9 mouse cellular contexts compared by ENCODE assay signal in genomic region chr8:46934898-46935297, GRCm38 (mm10). TPM values are rescaled to one million over a fixed set of nuclear protein-coding genes. Genes with fewer than 3 reads are reported as not detected.
DNase-seq lines count a peak whose midpoint lies in the region; ATAC-seq lines count a peak whose summit lies in the region.
"Had no signal": no experiment of that assay in that cellular context is flagged by ENCODE, and none has a peak within 500 bp of the region (broad histone marks: within the 10 kb centered on the region; RNA-seq: fewer than 3 reads in every experiment).

No protein-coding gene starts in this region.

- no peaks in the 10 kb centered on the region for H3K27me3 ChIP-seq in limb, embryonic 13.5 days
- no peaks in the 10 kb centered on the region; the same call in 1 of the 2 replicates for H3K27me3 ChIP-seq in midbrain, embryonic 16.5 days (ENCODE audit: control insufficient read depth, insufficient read depth, low read depth, low read length)
- H3K27me3 ChIP-seq: heart, embryonic 15.5 days had no signal

- H3K27ac ChIP-seq in limb, embryonic 13.5 days: no peak overlapping the region
- H3K27ac ChIP-seq in midbrain, embryonic 16.5 days (ENCODE audit: low read length): no peak overlapping the region
- H3K27ac ChIP-seq: heart, embryonic 15.5 days had no signal

- 26% methylated on average over 9 of the region's 9 CpGs for WGBS in limb, embryonic 13.5 days
- WGBS in midbrain, embryonic 16.5 days: 26% methylated on average over 9 of the region's 9 CpGs

- peaks cover 19% of the 10 kb centered on the region for H3K4me1 ChIP-seq in limb, embryonic 13.5 days
- H3K4me1 ChIP-seq in midbrain, embryonic 16.5 days (ENCODE audit: control insufficient read depth, insufficient read depth, low read length): no peaks in the 10 kb centered on the region

- H3K4me2 ChIP-seq in limb, embryonic 13.5 days (replicated peaks): peak overlapping the region; percentile 42
- no peak overlapping the region for H3K4me2 ChIP-seq in midbrain, embryonic 16.5 days (ENCODE audit: low read length)
- H3K4me2 ChIP-seq: heart, embryonic 15.5 days had no signal

- no peak overlapping the region for H3K9ac ChIP-seq in limb, embryonic 13.5 days
- no peak overlapping the region for H3K9ac ChIP-seq in midbrain, embryonic 16.5 days (ENCODE audit: low read depth, low read length)
- H3K9ac ChIP-seq: heart, embryonic 15.5 days had no signal

- no peaks in the 10 kb centered on the region for H3K9me3 ChIP-seq in limb, embryonic 13.5 days
- H3K9me3 ChIP-seq in midbrain, embryonic 16.5 days (replicated peaks; ENCODE audit: control insufficient read depth, low read length, poor library complexity, severe bottlenecking): no peaks in the 10 kb centered on the region
- H3K9me3 ChIP-seq: heart, embryonic 15.5 days had no signal

- H3K36me3 ChIP-seq in limb, embryonic 13.5 days: no peaks in the 10 kb centered on the region
- no peaks in the 10 kb centered on the region for H3K36me3 ChIP-seq in midbrain, embryonic 16.5 days (ENCODE audit: control insufficient read depth, insufficient read depth, low read length)
- H3K36me3 ChIP-seq: heart, embryonic 15.5 days had no signal

- no peak overlapping the region for H3K4me3 ChIP-seq in limb, embryonic 13.5 days
- H3K4me3 ChIP-seq in midbrain, embryonic 16.5 days (ENCODE audit: low read depth, low read length): no peak overlapping the region
- H3K4me3 ChIP-seq: heart, embryonic 15.5 days had no signal

- peak; percentile 91 for ATAC-seq in CD4-positive, CD25-positive, alpha-beta regulatory T cell, adult 4 months
- peak; percentile 79; the same call in 1 of the 2 replicates for ATAC-seq in limb, embryonic 13.5 days (ENCODE audit: low FRiP score, low read depth)
- peak; percentile 72; the same call in 1 of the 2 replicates for ATAC-seq in midbrain, embryonic 16.5 days

- peak; percentile 86 for DNase-seq in ZHBTc4 (ENCODE audit: low read depth, low spot score)
- DNase-seq in cerebellum, postnatal 36 days: peak; percentile 38 to 48
- peak; percentile 47 for DNase-seq in gastrocnemius, postnatal 10 days
- peak; percentile 56 for DNase-seq in kidney, adult 11 months
- peak; percentile 56 for DNase-seq in thymus, postnatal 0 days (ENCODE audit: low spot score)

RNA-seq across cellular contexts. Expression of gene Enpp6, which starts 51.8 kb away (rescaled TPM):
- polyA plus RNA-seq in CD4-positive, CD25-positive, alpha-beta regulatory T cell, adult 4 months (2017; shearing (Covaris generic)): under 1 TPM; 0.46 to 0.96 TPM
- total RNA-seq in gastrocnemius, postnatal 10 days (2021): 1 to 10 TPM in 1 of 2 experiments, under 1 TPM in 1; 0.70 to 2.7 TPM
- 1.6 and 1.7 TPM in 2 replicates for polyA plus RNA-seq in limb, embryonic 13.5 days (2015; fragmentation: Nextera tagmentation; extraction: Ambion mirVana)
- 0.06 and 0.31 TPM in 2 replicates for polyA plus RNA-seq in midbrain, embryonic 16.5 days (2015; fragmentation: Nextera tagmentation; extraction: Ambion mirVana)
- polyA plus RNA-seq in thymus, postnatal 0 days (2015; fragmentation: Nextera tagmentation; extraction: Ambion mirVana): 0.03 and 0.14 TPM in 2 replicates
